Mouse (Mus musculus) left cerebral cortex, postnatal 25 days (tissue): Measurements from ENCODE around the gene Sgpl1. TPM values are rescaled to one million over a fixed set of nuclear protein-coding genes. Genes with fewer than 3 reads are reported as not detected.
A peak's percentile ranks its signal among the peaks of the same experiment; 100 is the strongest.

Experiments
- DNase-seq, 2 experiments: peaks; one replicate each; pipeline ENCODE4 v3.0.0; 2022; ENCODE audit warnings: low spot score in 2 of 2, mixed read lengths in 1 of 2
- intact Hi-C: fragments of 180-260 bp; cut with DNase I; formaldehyde crosslinking; loops from one replicate; pipeline ENCODE4 v1.15.1; 2025
- total RNA-seq, 2 experiments: library from RNA; stranded (reverse); gene quantifications; 2 replicates each; pipeline ENCODE4 v1.2.3; 2021

Sgpl1 gene
- 10 to 100 TPM; 21.7 to 22.8 TPM for total RNA-seq

GRCm38 (mm10) chr10:61147157-61148040 is at the start of gene Sgpl1:
Sgpl1 (minus strand) TSS chr10:61147703.
- DNase-seq: peak; percentile 86 to 91
- intact Hi-C loops: no loop called here

GRCm38 (mm10) chr10:61195718-61196291 is 48.3 kb upstream of the Sgpl1 start:
- DNase-seq: no peak
- intact Hi-C loops: loop anchor here (5.0 kb wide), 1 partner anchor 216 kb away; no protein-coding TSS in a partner anchor

GRCm38 (mm10) chr10:61195216-61195615 is 47.7 kb upstream of the Sgpl1 start:
- intact Hi-C loops: loop anchor here (5.0 kb wide), 1 partner anchor 217 kb away; no protein-coding TSS in a partner anchor
- no peak for DNase-seq

GRCm38 (mm10) chr10:61194611-61195010 is 47.1 kb upstream of the Sgpl1 start:
- no peak for DNase-seq
- intact Hi-C loops: loop anchor here (5.0 kb wide), 1 partner anchor 218 kb away; no protein-coding TSS in a partner anchor

- intact Hi-C loops: no loop called here
- DNase-seq: no peak
Measured at GRCm38 (mm10) chr10:61188010-61188409, 40.5 kb upstream of the Sgpl1 start.

- intact Hi-C loops: no loop called here
- no peak for DNase-seq
Measured at GRCm38 (mm10) chr10:61187001-61187400, 39.5 kb upstream of the Sgpl1 start.

- DNase-seq: no peak
- intact Hi-C loops: no loop called here
Measured at GRCm38 (mm10) chr10:61179927-61180326, 32.4 kb upstream of the Sgpl1 start.

- intact Hi-C loops: no loop called here
Measured at GRCm38 (mm10) chr10:61178687-61179086, 31.2 kb upstream of the Sgpl1 start.

GRCm38 (mm10) chr10:61177751-61178150 is 30.2 kb upstream of the Sgpl1 start:
- DNase-seq: no peak
- intact Hi-C loops: no loop called here

More at GRCm38 (mm10) chr10:61178687-61179086, 31.2 kb upstream of the Sgpl1 start:
- DNase-seq: no peak

- intact Hi-C loops: no loop called here
- DNase-seq: no peak
Measured at GRCm38 (mm10) chr10:61176221-61176790, 28.8 kb upstream of the Sgpl1 start.

GRCm38 (mm10) chr10:61175442-61176204 is 28.1 kb upstream of the Sgpl1 start:
- intact Hi-C loops: no loop called here
- DNase-seq: peak; percentile 10 to 64

- intact Hi-C loops: no loop called here
- DNase-seq: no peak
Measured at GRCm38 (mm10) chr10:61174711-61175441, 27.4 kb upstream of the Sgpl1 start.

- intact Hi-C loops: no loop called here
- DNase-seq: no peak
Measured at GRCm38 (mm10) chr10:61172496-61172895, 25.0 kb upstream of the Sgpl1 start.

- intact Hi-C loops: no loop called here
- no peak for DNase-seq
Measured at GRCm38 (mm10) chr10:61171654-61172053, 24.2 kb upstream of the Sgpl1 start, which contains the start of gene Tbata. Tbata (plus strand) TSS chr10:61171954.

GRCm38 (mm10) chr10:61168393-61168792 is 20.9 kb upstream of the Sgpl1 start:
- no peak for DNase-seq
- intact Hi-C loops: no loop called here

GRCm38 (mm10) chr10:61167333-61168096 is 20.0 kb upstream of the Sgpl1 start:
- intact Hi-C loops: no loop called here
- DNase-seq: no peak

GRCm38 (mm10) chr10:61162366-61162765 is 14.9 kb upstream of the Sgpl1 start:
- intact Hi-C loops: no loop called here
- DNase-seq: no peak

GRCm38 (mm10) chr10:61160671-61161070 is 13.2 kb upstream of the Sgpl1 start:
- intact Hi-C loops: no loop called here
- no peak for DNase-seq
